Mouse (Mus musculus) T-cell, adult 66 days (primary cell): ENCODE data around the gene Faap100. TPM values are rescaled to one million over a fixed set of nuclear protein-coding genes. Genes with fewer than 3 reads are reported as not detected.

Experiments used
- total RNA-seq, 2 experiments: library from RNA; stranded (reverse); gene quantifications; 3 replicates in 1 of 2; 4 replicates in 1 of 2; pipeline ENCODE4 v1.2.4; 2023

Faap100 gene
- total RNA-seq, result 10 to 100 TPM; 24.9 to 26.5 TPM

GRCm38 (mm10) chr11:120378611-120379540, at the start of gene Faap100:
Faap100 (minus strand) TSS chr11:120378764.

GRCm38 (mm10) chr11:120361295-120361694, 17.3 kb downstream of the Faap100 start, which contains the start of gene Fscn2:
Fscn2 (plus strand) TSS chr11:120361534.

GRCm38 (mm10) chr11:120347791-120348683, 30.5 kb downstream of the Faap100 start, which contains the start of gene Actg1:
Actg1 (minus strand) TSS chr11:120348542.

Other genes with a start within 250 kb of the Faap100 start
- gene Slc38a10, start 227.4 kb downstream of the Faap100 start, total RNA-seq, result 100 to 1,000 TPM; 101 to 107 TPM
- under 1 TPM; 0.47 to 0.82 TPM for gene Bahcc1, start 145.8 kb downstream of the Faap100 start, total RNA-seq
- 1,000 to 10,000 TPM; 1,363 to 1,496 TPM for gene Actg1, start 30.2 kb downstream of the Faap100 start, total RNA-seq
- gene Fscn2, start 17.2 kb downstream of the Faap100 start, total RNA-seq, result under 1 TPM in 1 of 2 experiments, not detected in 1; 0.99 TPM
- gene Nploc4, start 58.9 kb upstream of the Faap100 start, total RNA-seq, result 10 to 100 TPM; 61.3 to 61.5 TPM
- gene Tspan10, start 63.9 kb upstream of the Faap100 start, total RNA-seq, result 10 to 100 TPM; 10.1 to 87.3 TPM
- gene Pde6g, start 74.7 kb upstream of the Faap100 start, total RNA-seq, result under 1 TPM in 1 of 2 experiments, not detected in 1; 0.55 TPM
- gene Oxld1, start 79.3 kb upstream of the Faap100 start, total RNA-seq, result 1 to 10 TPM; 6.0 TPM
- 10 to 100 TPM; 33.7 to 40.9 TPM for gene Ccdc137, start 79.4 kb upstream of the Faap100 start, total RNA-seq
- gene Arl16, start 88.8 kb upstream of the Faap100 start, total RNA-seq, result 10 to 100 TPM; 14.0 to 17.5 TPM
- gene Mrpl12, start 105.8 kb upstream of the Faap100 start, total RNA-seq, result 10 to 100 TPM; 39.9 to 42.8 TPM
- 10 to 100 TPM; 11.3 to 13.5 TPM for gene Slc25a10, start 113.1 kb upstream of the Faap100 start, total RNA-seq
- gene Gcgr, start 151.9 kb upstream of the Faap100 start, total RNA-seq, result not detected
- 10 to 100 TPM; 41.4 to 41.6 TPM for gene Mcrip1, start 171.0 kb upstream of the Faap100 start, total RNA-seq
- gene Ppp1r27, start 172.4 kb upstream of the Faap100 start, total RNA-seq, result not detected
- 100 to 1,000 TPM; 159 to 168 TPM for gene P4hb, start 194.5 kb upstream of the Faap100 start, total RNA-seq
- 100 to 1,000 TPM; 410 to 436 TPM for gene Arhgdia, start 202.9 kb upstream of the Faap100 start, total RNA-seq
- gene Alyref, start 219.6 kb upstream of the Faap100 start, total RNA-seq, result 100 to 1,000 TPM; 112 to 138 TPM
- gene Anapc11, start 219.7 kb upstream of the Faap100 start, total RNA-seq, result 10 to 100 TPM; 80.1 to 83.9 TPM
- gene Npb, start 229.7 kb upstream of the Faap100 start, total RNA-seq, result 1 to 10 TPM; 2.4 to 4.5 TPM
- 100 to 1,000 TPM; 131 to 143 TPM for gene Pcyt2, start 239.2 kb upstream of the Faap100 start, total RNA-seq
- 100 to 1,000 TPM; 132 to 138 TPM for gene Sirt7, start 246.5 kb upstream of the Faap100 start, total RNA-seq